13 mouse cellular contexts compared by ENCODE assay signal in genomic region chr10:126086684-126087083, GRCm38 (mm10).
DNase-seq lines count a peak whose midpoint lies in the region; ATAC-seq and TF ChIP-seq lines count a peak whose summit lies in the region.
"Had no signal": no experiment of that assay in that cellular context is flagged by ENCODE, and none has a peak within 500 bp of the region (broad histone marks: within the 10 kb centered on the region; RNA-seq: fewer than 3 reads in every experiment).

No protein-coding gene starts in this region.

- H3K4me1 ChIP-seq in ES-Bruce4 (ENCODE audit: control insufficient read depth, insufficient read depth, low read length) = no peaks in the 10 kb centered on the region
- H3K4me1 ChIP-seq in liver, postnatal 0 days (ENCODE audit: insufficient read depth) = no peaks in the 10 kb centered on the region
- H3K4me1 ChIP-seq: embryonic facial prominence, embryonic 15.5 days; heart, embryonic 10.5 days had no signal

- TF ChIP-seq POLR2A in ES-Bruce4 (IDR thresholded peaks at IDR 0.05; ENCODE audit: insufficient read depth, low read length) = no peak

- DNase-seq in kidney, postnatal 4 days = peak; percentile 6 to 17
- DNase-seq in kidney, adult 8-10 months = no peak
- peak; percentile 87 for DNase-seq in R1 (ENCODE audit: low read depth, low spot score)
- DNase-seq in liver, postnatal 0 days = peak; percentile 15
- DNase-seq in heart, adult 18-20 months = no peak
- no peak for DNase-seq in layer of hippocampus, postnatal 10 days (ENCODE audit: low spot score in 2 of 2)
- DNase-seq: adrenal gland, postnatal 14 days; cerebellum, adult 11-12 months; lung, postnatal 14 days; thymus, postnatal 36 days had no signal

- no peak overlapping the region for H3K27ac ChIP-seq in ES-Bruce4 (ENCODE audit: insufficient read depth, low read length)
- H3K27ac ChIP-seq in liver, postnatal 0 days (ENCODE audit: low read depth) = no peak overlapping the region
- H3K27ac ChIP-seq: embryonic facial prominence, embryonic 15.5 days; heart, embryonic 10.5 days had no signal

- H3K4me3 ChIP-seq in ES-Bruce4 (ENCODE audit: low read depth, low read length) = no peak overlapping the region
- H3K4me3 ChIP-seq in liver, postnatal 0 days (ENCODE audit: low read depth, low read length) = no peak overlapping the region
- H3K4me3 ChIP-seq: embryonic facial prominence, embryonic 15.5 days; heart, embryonic 10.5 days had no signal

- no peak overlapping the region for H3K9ac ChIP-seq in ES-Bruce4 (ENCODE audit: low read depth, poor library complexity, severe bottlenecking)
- no peak overlapping the region for H3K9ac ChIP-seq in liver, postnatal 0 days (replicated peaks)
- H3K9ac ChIP-seq: embryonic facial prominence, embryonic 15.5 days had no signal

- no peaks in the 10 kb centered on the region for H3K36me3 ChIP-seq in ES-Bruce4 (ENCODE audit: control insufficient read depth, insufficient read depth, low read length, poor library complexity, severe bottlenecking)
- no peaks in the 10 kb centered on the region for H3K36me3 ChIP-seq in liver, postnatal 0 days (replicated peaks; ENCODE audit: insufficient read depth, low read length)
- H3K36me3 ChIP-seq: embryonic facial prominence, embryonic 15.5 days; heart, embryonic 10.5 days had no signal

- TF ChIP-seq CTCF in ES-Bruce4 (IDR thresholded peaks at IDR 0.05; ENCODE audit: low read depth, low read length) = peak; percentile 50
- TF ChIP-seq CTCF in liver, postnatal 0 days (IDR thresholded peaks at IDR 0.05; ENCODE audit: low read depth) = 0 out of 2 replicates have a peak, but pooled peaks have one; percentile 22

- no peaks in the 10 kb centered on the region for H3K27me3 ChIP-seq in ES-Bruce4 (ENCODE audit: control insufficient read depth, insufficient read depth, low read length, poor library complexity, severe bottlenecking)
- H3K27me3 ChIP-seq in liver, postnatal 0 days (ENCODE audit: insufficient read depth, low read length) = no peaks in the 10 kb centered on the region
- H3K27me3 ChIP-seq: embryonic facial prominence, embryonic 15.5 days had no signal

- H3K4me2 ChIP-seq in liver, postnatal 0 days (ENCODE audit: low read depth, low read length) = no peak overlapping the region
- H3K4me2 ChIP-seq: embryonic facial prominence, embryonic 15.5 days had no signal

- no peaks in the 10 kb centered on the region for H3K9me3 ChIP-seq in ES-Bruce4 (replicated peaks; ENCODE audit: control insufficient read depth, insufficient read depth, low read length, poor library complexity, severe bottlenecking)
- H3K9me3 ChIP-seq in liver, postnatal 0 days (ENCODE audit: low read length) = no peaks in the 10 kb centered on the region
- H3K9me3 ChIP-seq: embryonic facial prominence, embryonic 15.5 days; heart, embryonic 10.5 days had no signal

- ATAC-seq in liver, postnatal 0 days = no peak

- no peak for TF ChIP-seq EP300 in ES-Bruce4 (IDR thresholded peaks at IDR 0.05; ENCODE audit: insufficient read depth, low read depth, low read length)
- TF ChIP-seq EP300 in liver, postnatal 0 days (IDR thresholded peaks at IDR 0.05; ENCODE audit: low read depth) = no peak

- WGBS in liver, postnatal 0 days (ENCODE audit: insufficient replicate concordance) = 65% methylated on average over 5 of the region's 5 CpGs

Comparison
In these comparisons a context has a peak if more than half of its experiments do, and no peak if none do; other contexts are left out.
1. DNase-seq: peak in kidney, postnatal 4 days (2 of 2), R1 (single experiment) and liver, postnatal 0 days (single experiment); none in kidney, adult 8-10 months (0 of 2), heart, adult 18-20 months (0 of 2) and layer of hippocampus, postnatal 10 days (0 of 2).